Mouse (Mus musculus): Measurements from ENCODE around the gene Gm21671. TPM values are rescaled to one million over a fixed set of nuclear protein-coding genes. Genes with fewer than 3 reads are reported as not detected.
"Not testable (repeated sequence)": the region's sequence is repeated elsewhere in the genome, so short reads cannot be mapped to it uniquely, and the experiment has no call there.

Gm21671 gene
- not detected in 2 replicates for polyA plus RNA-seq (2012; rRNA removed)

- H3K4me1 ChIP-seq (ENCODE audit: control insufficient read depth, insufficient read depth, insufficient read length, low read length); H3K36me3 ChIP-seq (ENCODE audit: control insufficient read depth, insufficient read depth, low read length); H3K27me3 ChIP-seq (ENCODE audit: control insufficient read depth, insufficient read depth, low read length); H3K27ac ChIP-seq (ENCODE audit: insufficient read depth, low read depth, low read length); H3K4me3 ChIP-seq (ENCODE audit: low read depth, low read length): not testable (repeated sequence)
- WGBS: 63% methylated on average over 2 of the region's 2 CpGs
Observed at GRCm38 (mm10) chr5:25954317-25954716, at the start of gene Gm21671. Gm21671 (minus strand) TSS chr5:25954417.

- not testable (repeated sequence) for H3K4me3 ChIP-seq (ENCODE audit: low read depth, low read length); H3K27ac ChIP-seq (ENCODE audit: insufficient read depth, low read depth, low read length); H3K27me3 ChIP-seq (ENCODE audit: control insufficient read depth, insufficient read depth, low read length); H3K4me1 ChIP-seq (ENCODE audit: control insufficient read depth, insufficient read depth, insufficient read length, low read length); H3K36me3 ChIP-seq (ENCODE audit: control insufficient read depth, insufficient read depth, low read length)
- WGBS: no CpG with 5 or more reads among the region's 3 CpGs
Observed at GRCm38 (mm10) chr5:25988550-25988949, 34.3 kb upstream of the Gm21671 start, which contains the start of gene Gm21698. Gm21698 (minus strand) TSS chr5:25988650.

- not testable (repeated sequence) for H3K4me3 ChIP-seq (ENCODE audit: low read depth, low read length); H3K36me3 ChIP-seq (ENCODE audit: control insufficient read depth, insufficient read depth, low read length); H3K27me3 ChIP-seq (ENCODE audit: control insufficient read depth, insufficient read depth, low read length); H3K4me1 ChIP-seq (ENCODE audit: control insufficient read depth, insufficient read depth, insufficient read length, low read length); H3K27ac ChIP-seq (ENCODE audit: insufficient read depth, low read depth, low read length)
- WGBS: no CpG with 5 or more reads among the region's 2 CpGs
Observed at GRCm38 (mm10) chr5:25972563-25972962, 18.3 kb upstream of the Gm21671 start, which contains the start of gene Gm21680. Gm21680 (minus strand) TSS chr5:25972663.

DNA sequence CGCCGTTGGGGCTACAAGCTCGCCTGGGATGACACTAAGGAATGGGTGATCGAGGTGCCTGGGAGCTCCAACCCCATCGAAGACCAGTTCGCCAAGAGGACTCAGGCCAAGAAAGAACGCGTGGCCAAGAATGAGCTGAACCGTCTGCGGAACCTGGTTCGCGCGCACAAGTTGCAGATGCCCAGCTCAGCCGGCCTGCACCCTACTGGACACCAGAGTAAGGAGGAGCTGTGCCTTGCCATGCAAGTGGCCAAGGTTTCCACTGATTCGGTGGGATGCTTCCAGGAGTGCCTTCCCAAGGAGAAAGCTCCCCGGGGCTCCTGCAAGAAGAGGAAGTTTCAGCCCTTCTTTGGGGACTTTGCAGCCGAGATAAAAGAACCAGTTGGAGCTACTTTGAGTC is 2.8 kb upstream of the Gm21671 start:
- H3K27ac ChIP-seq (ENCODE audit: insufficient read depth, low read depth, low read length); H3K36me3 ChIP-seq (ENCODE audit: control insufficient read depth, insufficient read depth, low read length); H3K4me3 ChIP-seq (ENCODE audit: low read depth, low read length); H3K4me1 ChIP-seq (ENCODE audit: control insufficient read depth, insufficient read depth, insufficient read length, low read length); H3K27me3 ChIP-seq (ENCODE audit: control insufficient read depth, insufficient read depth, low read length): not testable (repeated sequence)
- WGBS: 51% methylated on average over 17 of the region's 17 CpGs

- H3K4me3 ChIP-seq (ENCODE audit: low read depth, low read length); H3K27ac ChIP-seq (ENCODE audit: insufficient read depth, low read depth, low read length); H3K27me3 ChIP-seq (ENCODE audit: control insufficient read depth, insufficient read depth, low read length); H3K36me3 ChIP-seq (ENCODE audit: control insufficient read depth, insufficient read depth, low read length); H3K4me1 ChIP-seq (ENCODE audit: control insufficient read depth, insufficient read depth, insufficient read length, low read length): not testable (repeated sequence)
- 18% methylated on average over 32 of the region's 32 CpGs for WGBS
Observed at GRCm38 (mm10) chr5:25956611-25957010, 2.4 kb upstream of the Gm21671 start.

GRCm38 (mm10) chr5:25945391-25945790 is 8.8 kb downstream of the Gm21671 start:
- H3K4me1 ChIP-seq (ENCODE audit: control insufficient read depth, insufficient read depth, insufficient read length, low read length); H3K27ac ChIP-seq (ENCODE audit: insufficient read depth, low read depth, low read length); H3K4me3 ChIP-seq (ENCODE audit: low read depth, low read length); H3K36me3 ChIP-seq (ENCODE audit: control insufficient read depth, insufficient read depth, low read length); H3K27me3 ChIP-seq (ENCODE audit: control insufficient read depth, insufficient read depth, low read length): not testable (repeated sequence)
- WGBS: 77% methylated on average over 2 of the region's 2 CpGs

- not testable (repeated sequence) for H3K36me3 ChIP-seq (ENCODE audit: control insufficient read depth, insufficient read depth, low read length); H3K4me1 ChIP-seq (ENCODE audit: control insufficient read depth, insufficient read depth, insufficient read length, low read length); H3K4me3 ChIP-seq (ENCODE audit: low read depth, low read length); H3K27me3 ChIP-seq (ENCODE audit: control insufficient read depth, insufficient read depth, low read length); H3K27ac ChIP-seq (ENCODE audit: insufficient read depth, low read depth, low read length)
- whole genome bisulfite sequencing: 48% methylated on average over 2 of the region's 2 CpGs
Observed at GRCm38 (mm10) chr5:25942281-25942680, 11.9 kb downstream of the Gm21671 start, which contains the start of gene Gm21663. Gm21663 (minus strand) TSS chr5:25942381.

Other genes starting within 250 kb of the Gm21671 start
- gene Xrcc2, start 248.6 kb downstream of the Gm21671 start, polyA plus RNA-seq (2012; rRNA removed): 1.3 and 1.6 TPM in 2 replicates
- 0.08 and 0.09 TPM in 2 replicates for gene Actr3b, start 194.4 kb downstream of the Gm21671 start, polyA plus RNA-seq (2012; rRNA removed)
- not detected in 2 replicates for gene Gm21663, start 12.0 kb downstream of the Gm21671 start, polyA plus RNA-seq (2012; rRNA removed)
- not detected in 2 replicates for gene Gm21680, start 18.2 kb upstream of the Gm21671 start, polyA plus RNA-seq (2012; rRNA removed)
- not detected in 2 replicates for gene Gm21698, start 34.2 kb upstream of the Gm21671 start, polyA plus RNA-seq (2012; rRNA removed)
- not detected in 2 replicates for gene Gm1979, start 50.4 kb upstream of the Gm21671 start, polyA plus RNA-seq (2012; rRNA removed)
- gene Gm5862, start 68.5 kb upstream of the Gm21671 start, polyA plus RNA-seq (2012; rRNA removed): not detected in 2 replicates
- gene Speer4a, start 85.1 kb upstream of the Gm21671 start, polyA plus RNA-seq (2012; rRNA removed): not detected in 2 replicates
- not detected in 2 replicates for gene Gm7347, start 104.2 kb upstream of the Gm21671 start, polyA plus RNA-seq (2012; rRNA removed)
- gene Gm10471, start 134.9 kb upstream of the Gm21671 start, polyA plus RNA-seq (2012; rRNA removed): not detected in 2 replicates
- not detected in 2 replicates for gene 5031410I06Rik, start 150.9 kb upstream of the Gm21671 start, polyA plus RNA-seq (2012; rRNA removed)
- gene Gm10220, start 167.0 kb upstream of the Gm21671 start, polyA plus RNA-seq (2012; rRNA removed): not detected in 2 replicates